Mouse (Mus musculus) heart, adult 2 months (tissue): ENCODE data around the gene Gpr158. TPM values are rescaled to one million over a fixed set of nuclear protein-coding genes. Genes with fewer than 3 reads are reported as not detected.

Experiments used
- DNase-seq, 2 experiments: peaks; one replicate each; pipeline ENCODE4 v3.0.0; 2021
- H3K27ac ChIP-seq: fragments of 200-600 bp; 2 replicates; pipeline ENCODE4 v1.8.1; 2022
- H3K27me3 ChIP-seq: fragments of 200-500 bp; 2 replicates; pipeline ENCODE4 v1.6.1; 2012; ENCODE audit warnings: mild to moderate bottlenecking, low read length, inconsistent platforms, mixed read lengths; ENCODE audit not compliant: control insufficient read depth, insufficient read depth
- H3K36me3 ChIP-seq: fragments of 200-500 bp; 2 replicates; pipeline ENCODE4 v1.6.1; 2012; ENCODE audit warnings: low read length, inconsistent platforms; ENCODE audit not compliant: control insufficient read depth, insufficient read depth
- H3K4me1 ChIP-seq: fragments of 200-500 bp; 2 replicates; pipeline ENCODE4 v1.6.1; 2011; ENCODE audit warnings: low read length; ENCODE audit not compliant: control insufficient read depth, insufficient read depth
- H3K4me3 ChIP-seq: fragments of 200-600 bp; 2 replicates; pipeline ENCODE4 v1.8.1; 2022
- H3K79me2 ChIP-seq: fragments of 200-500 bp; replicated peaks from 2 replicates; pipeline ENCODE4 v1.6.1; 2012; ENCODE audit warnings: mild to moderate bottlenecking, inconsistent platforms, low read length, moderate library complexity, mixed read lengths; ENCODE audit not compliant: control insufficient read depth, insufficient read depth
- H3K9ac ChIP-seq: fragments of 200-500 bp; 2 replicates; pipeline ENCODE4 v1.6.1; 2012; ENCODE audit warnings: low read depth, mild to moderate bottlenecking, control low read depth, inconsistent platforms, low read length, mixed read lengths
- CTCF ChIP-seq: fragments of 200-600 bp; IDR thresholded peaks from 2 replicates; pipeline ENCODE4 v1.8.1; 2022; ENCODE audit warnings: antibody characterized with exemption, mild to moderate bottlenecking, moderate library complexity
- EP300 ChIP-seq: fragments of 200-500 bp; IDR thresholded peaks from 2 replicates; pipeline ENCODE4 v1.6.1; 2011; ENCODE audit warnings: low read depth, low read length, control low read depth; ENCODE audit not compliant: insufficient read depth
- POLR2A ChIP-seq: fragments of 200-500 bp; IDR thresholded peaks from 2 replicates; pipeline ENCODE4 v1.6.1; 2011; ENCODE audit warnings: mild to moderate bottlenecking, low read depth, low read length, control low read depth; ENCODE audit not compliant: insufficient read depth
- WGBS: fragments of 180-500 bp; shearing (Covaris S2); methylation state at CpG from one replicate; pipeline ENCODE4 v1.1.7; 2018; 5-methylcytosine and 5-hydroxymethylcytosine counted together
- intact Hi-C: fragments of 180-260 bp; cut with DNase I; formaldehyde crosslinking; loops from one replicate; pipeline ENCODE4 v1.15.1; 2025
- polyA plus RNA-seq: library from polyadenylated mRNA; depleted of rRNA; stranded (reverse); fragments of >200 nt; gene quantifications from 2 replicates; pipeline ENCODE4 v1.2.3, GENCODE M21; 2012
- total RNA-seq, 2 experiments: library from RNA; stranded (reverse); gene quantifications; 2 replicates each; pipeline ENCODE4 v1.2.3; 2021

Gpr158 gene
- total and polyA plus RNA-seq, 3 experiments = 0.07 to 0.18 TPM; not detected in 1

- no peaks in the 10 kb centered on the region for H3K79me2 ChIP-seq
- intact Hi-C loops = no loop called here
- no peak overlapping the region for H3K4me3 ChIP-seq
- H3K36me3 ChIP-seq = no peaks in the 10 kb centered on the region
- no peak for DNase-seq
- no peak for TF ChIP-seq POLR2A
- TF ChIP-seq EP300 = no peak
- TF ChIP-seq CTCF = no peak
- H3K4me1 ChIP-seq = no peaks in the 10 kb centered on the region
- H3K27ac ChIP-seq = no peak overlapping the region
- H3K9ac ChIP-seq = no peak overlapping the region
- H3K27me3 ChIP-seq = no peaks in the 10 kb centered on the region
- WGBS = 77% methylated on average over 4 of the region's 4 CpGs
Observed at GRCm38 (mm10) chr2:21728075-21728474, 360.7 kb downstream of the Gpr158 start.

GRCm38 (mm10) chr2:21783721-21784120 lies 416.4 kb downstream of the Gpr158 start:
- 79% methylated on average over 2 of the region's 2 CpGs for WGBS
- DNase-seq = no peak
- Histone ChIP-seq H3K4me1 (no peaks in the 10 kb centered on the region), H3K27ac (no peak overlapping the region), H3K9ac (no peak overlapping the region), H3K27me3 (no peaks in the 10 kb centered on the region), H3K36me3 (no peaks in the 10 kb centered on the region), H3K4me3 (no peak overlapping the region), H3K79me2 (no peaks in the 10 kb centered on the region)
- no peak for TF ChIP-seq CTCF
- TF ChIP-seq EP300 = no peak
- TF ChIP-seq POLR2A = no peak
- intact Hi-C loops = no loop called here

GRCm38 (mm10) chr2:21793156-21793555 lies 425.8 kb downstream of the Gpr158 start:
- 31% methylated on average over 2 of the region's 2 CpGs for WGBS
- no peaks in the 10 kb centered on the region for H3K27me3 ChIP-seq
- H3K4me3 ChIP-seq = no peak overlapping the region
- H3K4me1 ChIP-seq = no peaks in the 10 kb centered on the region
- intact Hi-C loops = no loop called here
- no peaks in the 10 kb centered on the region for H3K79me2 ChIP-seq
- H3K27ac ChIP-seq = no peak overlapping the region
- no peak for DNase-seq
- no peaks in the 10 kb centered on the region for H3K36me3 ChIP-seq
- TF ChIP-seq POLR2A = no peak
- TF ChIP-seq CTCF = no peak
- TF ChIP-seq EP300 = no peak
- H3K9ac ChIP-seq = no peak overlapping the region

GRCm38 (mm10) chr2:21799616-21800015 lies 432.3 kb downstream of the Gpr158 start:
- Histone ChIP-seq H3K27me3 (no peaks in the 10 kb centered on the region), H3K9ac (no peak overlapping the region), H3K36me3 (no peaks in the 10 kb centered on the region), H3K79me2 (no peaks in the 10 kb centered on the region), H3K27ac (no peak overlapping the region), H3K4me3 (no peak overlapping the region), H3K4me1 (no peaks in the 10 kb centered on the region)
- no peak for TF ChIP-seq CTCF
- TF ChIP-seq POLR2A = no peak
- no peak for TF ChIP-seq EP300
- intact Hi-C loops = no loop called here
- 47% methylated on average over 3 of the region's 3 CpGs for WGBS
- no peak for DNase-seq

- Histone ChIP-seq H3K79me2 (no peaks in the 10 kb centered on the region), H3K4me1 (no peaks in the 10 kb centered on the region), H3K9ac (no peak overlapping the region), H3K27ac (no peak overlapping the region), H3K27me3 (no peaks in the 10 kb centered on the region), H3K4me3 (no peak overlapping the region), H3K36me3 (no peaks in the 10 kb centered on the region)
- TF ChIP-seq CTCF (no peak), POLR2A (no peak), EP300 (no peak)
- intact Hi-C loops = no loop called here
- no peak for DNase-seq
Observed at GRCm38 (mm10) chr2:21800045-21800444, 432.7 kb downstream of the Gpr158 start.

- no peak for TF ChIP-seq POLR2A
- TF ChIP-seq CTCF = no peak
- no peak for TF ChIP-seq EP300
- 85% methylated on average over 2 of the region's 2 CpGs for WGBS
- no peaks in the 10 kb centered on the region for H3K36me3 ChIP-seq
- no peak overlapping the region for H3K4me3 ChIP-seq
- intact Hi-C loops = no loop called here
- no peak overlapping the region for H3K9ac ChIP-seq
- no peaks in the 10 kb centered on the region for H3K27me3 ChIP-seq
- H3K79me2 ChIP-seq = no peaks in the 10 kb centered on the region
- no peak overlapping the region for H3K27ac ChIP-seq
- no peak for DNase-seq
- H3K4me1 ChIP-seq = no peaks in the 10 kb centered on the region
Observed at GRCm38 (mm10) chr2:21808510-21808909, 441.2 kb downstream of the Gpr158 start.

GRCm38 (mm10) chr2:21810431-21810830 lies 443.1 kb downstream of the Gpr158 start:
- Histone ChIP-seq H3K27ac (no peak overlapping the region), H3K4me3 (no peak overlapping the region)
- WGBS = 79% methylated on average over 4 of the region's 4 CpGs

More at GRCm38 (mm10) chr2:21810431-21810830, 443.1 kb downstream of the Gpr158 start:
- Histone ChIP-seq H3K79me2 (no peaks in the 10 kb centered on the region), H3K4me1 (no peaks in the 10 kb centered on the region), H3K9ac (no peak overlapping the region), H3K36me3 (no peaks in the 10 kb centered on the region), H3K27me3 (no peaks in the 10 kb centered on the region)
- no peak for DNase-seq
- intact Hi-C loops = no loop called here
- TF ChIP-seq EP300 = no peak
- no peak for TF ChIP-seq CTCF
- no peak for TF ChIP-seq POLR2A
